Mouse (Mus musculus) stomach, postnatal 0 days (tissue): ENCODE measurements around the gene Ttc9. TPM values are rescaled to one million over a fixed set of nuclear protein-coding genes. Genes with fewer than 3 reads are reported as not detected.

Experiments used
- ATAC-seq: fragments of 200-750 bp; cut with Nextera tagmentation; 2 replicates; pipeline ENCODE4 v1.8.0; 2017; ENCODE audit not compliant: low FRiP score, low TSS enrichment
- DNase-seq: peaks from one replicate; pipeline ENCODE4 v3.0.0-alpha.2; 2016; ENCODE audit warnings: low spot score
- H3K27ac ChIP-seq: fragments of 300-500 bp; sonication (generic); replicated peaks from 2 replicates; pipeline ENCODE4 v1.5.1; 2014; ENCODE audit warnings: mild to moderate bottlenecking, control low read depth
- H3K27me3 ChIP-seq: fragments of 300-500 bp; sonication (generic); 2 replicates; pipeline ENCODE4 v1.6.1; 2014; ENCODE audit warnings: low read length; ENCODE audit not compliant: control insufficient read depth, insufficient read depth
- H3K36me3 ChIP-seq: fragments of 300-500 bp; sonication (generic); 2 replicates; pipeline ENCODE4 v1.6.1; 2014; ENCODE audit warnings: low read length, mixed read lengths; ENCODE audit not compliant: control insufficient read depth, insufficient read depth
- H3K4me1 ChIP-seq: fragments of 300-500 bp; sonication (generic); replicated peaks from 2 replicates; pipeline ENCODE4 v1.6.1; 2014; ENCODE audit warnings: antibody characterized with exemption; ENCODE audit not compliant: control insufficient read depth, insufficient read depth
- H3K4me2 ChIP-seq: fragments of 300-500 bp; sonication (generic); replicated peaks from 2 replicates; pipeline ENCODE4 v1.6.1; 2014; ENCODE audit warnings: low read depth, mild to moderate bottlenecking, control low read depth, moderate library complexity
- H3K4me3 ChIP-seq: fragments of 300-500 bp; sonication (generic); 2 replicates; pipeline ENCODE4 v1.5.1; 2014; ENCODE audit warnings: low read depth, low read length, control low read depth
- H3K9ac ChIP-seq: fragments of 300-500 bp; sonication (generic); 2 replicates; pipeline ENCODE4 v1.6.1; 2014; ENCODE audit warnings: mild to moderate bottlenecking, low read length, control low read depth, mixed read lengths
- H3K9me3 ChIP-seq: fragments of 300-500 bp; sonication (generic); 2 replicates; pipeline ENCODE4 v1.6.1; 2016; ENCODE audit warnings: low read length; ENCODE audit not compliant: control insufficient read depth
- CTCF ChIP-seq: IDR thresholded peaks from 2 replicates; pipeline ENCODE4 v1.5.1; 2016; ENCODE audit warnings: antibody characterized with exemption, low read depth, mild to moderate bottlenecking, moderate library complexity
- EP300 ChIP-seq: optimal IDR thresholded peaks from 2 replicates; pipeline ENCODE3; 2016; ENCODE audit warnings: antibody characterized with exemption
- WGBS: fragments of 180-500 bp; shearing (Covaris S2); extraction: QIAGEN DNeasy Blood & Tissue Kit; methylation state at CpG from one replicate; pipeline ENCODE4 v1.1.7; 2014; 5-methylcytosine and 5-hydroxymethylcytosine counted together
- polyA plus RNA-seq: library from polyadenylated mRNA; unstranded; fragments of >200 nt; fragmentation: Nextera tagmentation; extraction: Ambion mirVana; gene quantifications from 2 replicates; pipeline ENCODE4 v1.2.1, GENCODE M21; 2015

The Ttc9 gene
- polyA plus RNA-seq, 1 experiment from 2014 or later: 4.4 TPM

DNA sequence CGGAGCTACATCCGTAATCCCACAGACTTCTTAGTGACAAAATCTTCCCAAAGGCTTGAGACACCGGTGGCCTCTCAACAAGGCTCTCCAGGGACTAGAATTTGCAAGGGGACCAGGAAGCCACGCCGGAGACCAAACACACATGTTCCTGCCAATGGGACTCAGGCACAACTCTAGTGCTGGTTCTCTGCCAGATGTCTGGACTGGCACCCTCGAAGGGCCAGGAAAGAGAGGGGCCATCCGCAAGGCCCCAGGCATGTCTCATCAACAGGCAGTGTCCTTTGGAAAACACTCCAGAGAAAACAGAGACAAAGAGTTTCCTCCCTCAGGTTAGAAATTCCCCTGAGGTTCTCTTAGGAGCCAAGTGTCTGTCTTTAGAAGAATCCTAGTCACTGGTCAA, 59.7 kb downstream of the Ttc9 start:
- no peak for ATAC-seq
- no peaks in the 10 kb centered on the region for H3K36me3 ChIP-seq
- no peak overlapping the region for H3K4me2 ChIP-seq
- 68% methylated on average over 7 of the region's 7 CpGs for WGBS
- no peak overlapping the region for H3K27ac ChIP-seq
- DNase-seq: no peak
- H3K4me3 ChIP-seq: no peak overlapping the region
- H3K9ac ChIP-seq: no peak overlapping the region
- TF ChIP-seq CTCF: no peak
- no peak for TF ChIP-seq EP300
- no peaks in the 10 kb centered on the region for H3K27me3 ChIP-seq
- no peaks in the 10 kb centered on the region for H3K4me1 ChIP-seq
- H3K9me3 ChIP-seq: no peaks in the 10 kb centered on the region

DNA sequence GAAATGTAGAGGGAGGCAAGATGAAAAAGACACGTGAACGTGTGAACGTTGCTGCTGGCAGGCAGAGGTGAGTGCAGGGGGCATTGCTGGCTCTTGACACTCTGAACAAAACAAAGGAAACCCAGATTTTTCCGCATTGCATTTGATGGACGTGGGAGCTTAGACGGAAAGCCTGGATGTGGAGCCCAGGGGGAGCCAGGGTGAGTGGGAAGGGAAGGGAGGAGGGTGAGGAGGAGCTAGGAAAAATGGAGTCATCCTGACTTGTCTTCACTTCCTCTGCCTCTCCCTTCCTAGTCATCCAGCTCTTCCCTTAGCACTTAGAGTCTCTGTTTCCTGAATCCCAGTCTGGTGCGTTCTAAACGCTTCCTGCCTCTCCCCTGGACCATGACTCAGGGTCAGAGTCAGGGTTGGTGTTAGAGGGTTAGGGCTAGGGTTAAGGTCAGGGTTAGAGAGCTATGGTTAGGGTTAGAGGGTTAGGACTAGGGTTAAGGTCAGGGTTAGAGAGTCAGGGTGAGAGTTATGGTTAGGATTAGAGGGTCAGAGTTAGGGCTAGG, 60.2 kb downstream of the Ttc9 start:
- 32% methylated on average over 8 of the region's 8 CpGs for WGBS
- ATAC-seq (peak; percentile 55), DNase-seq (no peak)
- Histone ChIP-seq H3K9me3 (no peaks in the 10 kb centered on the region), H3K9ac (no peak overlapping the region), H3K4me1 (no peaks in the 10 kb centered on the region), H3K27me3 (no peaks in the 10 kb centered on the region), H3K4me3 (no peak overlapping the region), H3K27ac (no peak overlapping the region), H3K36me3 (no peaks in the 10 kb centered on the region), H3K4me2 (no peak overlapping the region)
- TF ChIP-seq CTCF: no peak

DNA sequence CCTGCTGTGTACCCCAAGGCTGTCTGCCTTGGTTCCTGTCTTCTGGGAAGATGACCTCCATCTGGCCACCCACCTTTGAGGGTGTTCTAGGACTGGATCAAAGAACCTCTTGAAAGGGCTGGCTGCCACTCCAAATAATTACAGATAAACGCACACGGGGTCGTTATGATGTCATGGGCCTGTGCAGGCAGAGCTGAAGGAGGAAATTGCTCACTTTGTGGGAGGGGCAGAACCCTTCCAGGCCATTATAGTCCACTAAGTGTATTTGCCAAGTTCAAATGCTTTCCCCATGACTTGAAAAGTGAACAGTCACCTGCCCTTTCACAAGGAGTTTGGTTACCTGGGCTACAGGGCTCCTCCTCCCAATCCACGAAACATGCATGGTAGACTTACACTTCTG, 67.0 kb downstream of the Ttc9 start:
- 26% methylated on average over 4 of the region's 4 CpGs for WGBS
- no peak overlapping the region for H3K4me3 ChIP-seq
- TF ChIP-seq CTCF (no peak), EP300 (no peak)
- peak; percentile 93 for ATAC-seq
- H3K4me2 ChIP-seq: no peak overlapping the region
- peak overlapping the region; percentile 13; the same call in 1 of the 2 replicates for H3K27ac ChIP-seq
- no peaks in the 10 kb centered on the region for H3K36me3 ChIP-seq
- H3K4me1 ChIP-seq: no peaks in the 10 kb centered on the region
- no peaks in the 10 kb centered on the region for H3K9me3 ChIP-seq
- DNase-seq: peak; percentile 77
- H3K27me3 ChIP-seq: no peaks in the 10 kb centered on the region
- no peak overlapping the region for H3K9ac ChIP-seq

DNA sequence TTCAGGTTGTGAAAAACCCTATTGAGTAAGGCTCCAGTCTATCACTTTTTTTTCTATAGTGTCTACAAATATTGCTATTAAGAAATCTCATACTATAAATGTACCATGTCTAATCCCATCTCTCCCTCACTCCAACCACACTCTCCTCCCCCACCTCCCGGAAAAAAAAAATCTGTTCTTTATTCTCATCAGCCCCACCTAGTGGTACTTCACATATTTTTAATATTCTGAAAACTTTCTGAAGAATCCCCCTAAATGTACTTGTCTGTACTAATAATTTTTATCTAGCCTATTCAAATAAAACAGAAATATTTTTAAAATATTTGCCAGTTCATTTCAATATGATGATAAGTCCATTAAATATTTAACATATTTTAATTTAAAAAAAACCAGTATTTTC, 71.9 kb downstream of the Ttc9 start:
- WGBS: 5% methylated on average over 1 of the region's 1 CpGs
- Histone ChIP-seq H3K9ac (no peak overlapping the region), H3K27me3 (no peaks in the 10 kb centered on the region), H3K36me3 (no peaks in the 10 kb centered on the region), H3K9me3 (no peaks in the 10 kb centered on the region), H3K4me3 (no peak overlapping the region), H3K27ac (no peak overlapping the region), H3K4me1 (no peaks in the 10 kb centered on the region), H3K4me2 (no peak overlapping the region)
- TF ChIP-seq CTCF (peak; percentile 61), EP300 (no peak)
- DNase-seq (no peak), ATAC-seq (no peak)

DNA sequence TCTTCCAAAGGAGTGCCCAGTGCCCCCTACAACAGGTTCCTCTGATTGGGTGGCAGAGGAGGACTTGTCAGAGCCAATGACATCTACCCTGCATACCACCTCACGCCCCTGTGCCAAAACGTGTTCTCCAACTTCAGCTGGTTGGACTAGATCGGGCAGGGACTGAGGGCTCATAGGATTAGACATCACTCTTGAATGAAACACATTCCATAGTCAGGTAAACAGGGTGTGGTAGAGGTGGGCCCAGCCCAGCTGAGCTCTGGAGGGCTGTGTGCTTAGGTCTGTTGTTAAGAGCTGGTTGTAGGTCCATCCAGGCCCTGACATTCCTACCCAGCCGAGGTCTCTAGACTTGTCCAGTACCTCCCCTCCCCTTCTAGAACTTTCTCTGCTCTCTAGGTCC, 81.6 kb downstream of the Ttc9 start:
- H3K36me3 ChIP-seq: no peaks in the 10 kb centered on the region
- no peaks in the 10 kb centered on the region for H3K9me3 ChIP-seq
- H3K9ac ChIP-seq: no peak overlapping the region
- peak; percentile 78 for ATAC-seq
- H3K27ac ChIP-seq: peak overlapping the region; percentile 53; the same call in 1 of the 2 replicates
- no peaks in the 10 kb centered on the region for H3K27me3 ChIP-seq
- no peak for DNase-seq
- no peak overlapping the region for H3K4me3 ChIP-seq
- no peak overlapping the region for H3K4me2 ChIP-seq
- TF ChIP-seq CTCF: no peak
- TF ChIP-seq EP300: peak; percentile 90
- no peaks in the 10 kb centered on the region for H3K4me1 ChIP-seq
- 55% methylated on average over 4 of the region's 4 CpGs for WGBS

Other genes starting within 250 kb of the Ttc9 start
- gene Adam4, start 209.3 kb upstream of the Ttc9 start, polyA plus RNA-seq: 0.15 and 0.17 TPM in 2 replicates
- 183 and 192 TPM in 2 replicates for gene Cox16, start 146.1 kb upstream of the Ttc9 start, polyA plus RNA-seq
- gene Gm20498, start 98.3 kb upstream of the Ttc9 start, polyA plus RNA-seq: 16.6 and 18.9 TPM in 2 replicates
- gene Synj2bp, start 98.3 kb upstream of the Ttc9 start, polyA plus RNA-seq: 20.0 and 20.7 TPM in 2 replicates
- gene Adam21, start 62.8 kb upstream of the Ttc9 start, polyA plus RNA-seq: 0.06 and 0.07 TPM in 2 replicates
- gene Med6, start 36.2 kb upstream of the Ttc9 start, polyA plus RNA-seq: 37.4 and 37.6 TPM in 2 replicates
- 3.2 and 3.8 TPM in 2 replicates for gene Map3k9, start 149.9 kb downstream of the Ttc9 start, polyA plus RNA-seq
- gene Pcnx, start 228.8 kb downstream of the Ttc9 start, polyA plus RNA-seq: 5.1 TPM in 2 replicates